Mouse (Mus musculus) liver, embryonic 16.5 days (tissue): Measurements from ENCODE around the gene Kif9. TPM values are rescaled to one million over a fixed set of nuclear protein-coding genes. Genes with fewer than 3 reads are reported as not detected.

Experiments
- polyA plus RNA-seq: library from polyadenylated mRNA; unstranded; fragments of >200 nt; fragmentation: Nextera tagmentation; extraction: Ambion mirVana; gene quantifications from 2 replicates; pipeline ENCODE4 v1.2.1, GENCODE M21; 2015

The Kif9 gene
- polyA plus RNA-seq, 1 experiment from 2014 or later: 0.21 TPM

Other genes with a start within 250 kb of the Kif9 start
- 0.18 and 0.22 TPM in 2 replicates for gene Cspg5, start 233.2 kb upstream of the Kif9 start, polyA plus RNA-seq
- 6.0 and 6.1 TPM in 2 replicates for gene Elp6, start 171.8 kb upstream of the Kif9 start, polyA plus RNA-seq
- 31.8 and 36.6 TPM in 2 replicates for gene Scap, start 143.7 kb upstream of the Kif9 start, polyA plus RNA-seq
- 3.7 and 4.2 TPM in 2 replicates for gene Ptpn23, start 68.7 kb upstream of the Kif9 start, polyA plus RNA-seq
- gene Ngp, start 57.2 kb upstream of the Kif9 start, polyA plus RNA-seq: 551 and 721 TPM in 2 replicates
- 2.1 and 2.5 TPM in 2 replicates for gene Klhl18, start 264 bp upstream of the Kif9 start, polyA plus RNA-seq
- gene Setd2, start 55.6 kb downstream of the Kif9 start, polyA plus RNA-seq: 9.5 and 10.0 TPM in 2 replicates
- gene Nradd, start 147.5 kb downstream of the Kif9 start, polyA plus RNA-seq: 1.4 and 1.9 TPM in 2 replicates
- 1.7 and 2.8 TPM in 2 replicates for gene Nbeal2, start 177.2 kb downstream of the Kif9 start, polyA plus RNA-seq
- 59.5 and 60.5 TPM in 2 replicates for gene Ccdc12, start 179.5 kb downstream of the Kif9 start, polyA plus RNA-seq